Mouse (Mus musculus) olfactory bulb, adult 2 months (tissue): ENCODE results near the gene Camta1.

Experiments used
- CTCF ChIP-seq: fragments of 200-500 bp; IDR thresholded peaks from 2 replicates; pipeline ENCODE4 v1.5.1; 2012; ENCODE audit warnings: low read depth, mild to moderate bottlenecking, low read length, moderate library complexity; ENCODE audit not compliant: insufficient read depth
- POLR2A ChIP-seq: fragments of 200-500 bp; IDR thresholded peaks from 2 replicates; pipeline ENCODE4 v1.6.1; 2012; ENCODE audit warnings: mild to moderate bottlenecking, low read depth, low read length, moderate library complexity; ENCODE audit not compliant: insufficient read depth

DNA sequence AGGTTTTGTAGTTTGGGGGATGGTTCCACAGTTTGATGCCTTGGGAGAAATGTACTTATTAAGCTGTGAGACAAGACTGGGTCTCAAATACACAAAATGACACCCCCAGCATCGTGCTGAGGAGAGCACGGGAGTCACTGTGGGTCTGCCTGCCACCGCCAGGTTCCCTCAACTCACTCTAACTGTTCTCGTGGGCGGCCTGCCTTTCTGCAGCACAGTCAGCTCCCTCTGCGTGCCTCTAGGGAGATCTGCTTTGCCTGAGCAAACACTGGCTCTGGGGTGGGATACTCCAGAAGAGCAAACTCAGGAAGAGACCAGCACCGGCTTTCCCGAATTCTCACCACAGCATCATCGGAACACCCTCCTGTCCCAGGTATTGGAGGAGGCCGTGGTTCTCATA lies 129.0 kb downstream of the Camta1 start:
- TF ChIP-seq CTCF (no peak), POLR2A (no peak)
